Mouse (Mus musculus): ENCODE measurements at regions not wholly inside any gene's neighbourhood (a gene's known extent, or its start where the extent isn't known, plus 50 kb on each side); places are given as distances from the start of the nearest gene placed in this dataset.

- Histone ChIP-seq H3K27ac (ENCODE audit: low read length) (no peak overlapping the region), H3K4me2 (replicated peaks; ENCODE audit: low read depth, low read length) (no peak overlapping the region), H3K9me3 (ENCODE audit: low read length) (no peaks in the 10 kb centered on the region)
Measured at GRCm38 (mm10) chr9:32053886-32054615, 61.9 kb upstream of the Arhgap32 start.

GRCm38 (mm10) chr9:32057427-32058115, 58.4 kb upstream of the Arhgap32 start:
- Histone ChIP-seq H3K4me2 (replicated peaks; ENCODE audit: low read depth, low read length) (no peak overlapping the region), H3K9ac (replicated peaks; ENCODE audit: low read depth) (no peak overlapping the region), H3K4me3 (ENCODE audit: low read depth, low read length) (no peak overlapping the region), H3K27ac (ENCODE audit: low read length) (no peak overlapping the region), H3K36me3 (ENCODE audit: insufficient read depth, low read length) (no peaks in the 10 kb centered on the region), H3K4me1 (ENCODE audit: insufficient read depth, low read depth, low read length) (no peaks in the 10 kb centered on the region), H3K9me3 (ENCODE audit: low read length) (no peaks in the 10 kb centered on the region), H3K27me3 (replicated peaks; ENCODE audit: insufficient read depth, low read length) (no peaks in the 10 kb centered on the region)
- TF ChIP-seq CTCF (IDR thresholded peaks at IDR 0.05) (no peak), EP300 (IDR thresholded peaks at IDR 0.05) (no peak)
- 71% methylated on average over 4 of the region's 4 CpGs for WGBS
- no peak for ATAC-seq
- DNase-seq (ENCODE audit: low spot score) = peak; percentile 11

More at GRCm38 (mm10) chr9:32053886-32054615, 61.9 kb upstream of the Arhgap32 start:
- no peaks in the 10 kb centered on the region for H3K36me3 ChIP-seq (ENCODE audit: insufficient read depth, low read length)
- ATAC-seq = no peak
- no peak overlapping the region for H3K4me3 ChIP-seq (ENCODE audit: low read depth, low read length)
- WGBS = 43% methylated on average over 4 of the region's 4 CpGs
- no peak overlapping the region for H3K9ac ChIP-seq (replicated peaks; ENCODE audit: low read depth)
- no peak for DNase-seq (ENCODE audit: low spot score)
- TF ChIP-seq CTCF (IDR thresholded peaks at IDR 0.05) = no peak
- no peak for TF ChIP-seq EP300 (IDR thresholded peaks at IDR 0.05)
- H3K27me3 ChIP-seq (replicated peaks; ENCODE audit: insufficient read depth, low read length) = no peaks in the 10 kb centered on the region
- H3K4me1 ChIP-seq (ENCODE audit: insufficient read depth, low read depth, low read length) = no peaks in the 10 kb centered on the region

GRCm38 (mm10) chr9:32062740-32063139, 53.2 kb upstream of the Arhgap32 start:
- no peaks in the 10 kb centered on the region for H3K9me3 ChIP-seq (ENCODE audit: low read length)
- H3K27me3 ChIP-seq (replicated peaks; ENCODE audit: insufficient read depth, low read length) = no peaks in the 10 kb centered on the region
- no peak overlapping the region for H3K4me3 ChIP-seq (ENCODE audit: low read depth, low read length)
- WGBS = 86% methylated on average over 4 of the region's 4 CpGs
- no peak overlapping the region for H3K4me2 ChIP-seq (replicated peaks; ENCODE audit: low read depth, low read length)
- DNase-seq (ENCODE audit: low spot score) (no peak), ATAC-seq (no peak)
- TF ChIP-seq CTCF (IDR thresholded peaks at IDR 0.05) (no peak), EP300 (IDR thresholded peaks at IDR 0.05) (no peak)
- H3K9ac ChIP-seq (replicated peaks; ENCODE audit: low read depth) = no peak overlapping the region
- H3K27ac ChIP-seq (ENCODE audit: low read length) = no peak overlapping the region
- no peaks in the 10 kb centered on the region for H3K36me3 ChIP-seq (ENCODE audit: insufficient read depth, low read length)
- no peaks in the 10 kb centered on the region for H3K4me1 ChIP-seq (ENCODE audit: insufficient read depth, low read depth, low read length)

- Histone ChIP-seq H3K27ac (ENCODE audit: low read length) (no peak overlapping the region), H3K27me3 (replicated peaks; ENCODE audit: insufficient read depth, low read length) (no peaks in the 10 kb centered on the region), H3K9me3 (ENCODE audit: low read length) (no peaks in the 10 kb centered on the region), H3K4me3 (ENCODE audit: low read depth, low read length) (no peak overlapping the region), H3K9ac (replicated peaks; ENCODE audit: low read depth) (no peak overlapping the region), H3K36me3 (ENCODE audit: insufficient read depth, low read length) (no peaks in the 10 kb centered on the region), H3K4me2 (replicated peaks; ENCODE audit: low read depth, low read length) (no peak overlapping the region), H3K4me1 (ENCODE audit: insufficient read depth, low read depth, low read length) (no peaks in the 10 kb centered on the region)
- WGBS = 62% methylated on average over 6 of the region's 6 CpGs
- DNase-seq (ENCODE audit: low spot score) = no peak
- TF ChIP-seq CTCF (IDR thresholded peaks at IDR 0.05) = no peak
- ATAC-seq = no peak
Measured at GRCm38 (mm10) chr9:32063541-32063940, 52.4 kb upstream of the Arhgap32 start.

- Histone ChIP-seq H3K4me2 (replicated peaks; ENCODE audit: low read depth, low read length) (no peak overlapping the region), H3K27ac (ENCODE audit: low read length) (no peak overlapping the region), H3K36me3 (ENCODE audit: insufficient read depth, low read length) (no peaks in the 10 kb centered on the region), H3K9me3 (ENCODE audit: low read length) (no peaks in the 10 kb centered on the region), H3K27me3 (replicated peaks; ENCODE audit: insufficient read depth, low read length) (no peaks in the 10 kb centered on the region), H3K4me1 (ENCODE audit: insufficient read depth, low read depth, low read length) (no peaks in the 10 kb centered on the region), H3K9ac (replicated peaks; ENCODE audit: low read depth) (no peak overlapping the region), H3K4me3 (ENCODE audit: low read depth, low read length) (no peak overlapping the region)
- ATAC-seq (no peak), DNase-seq (ENCODE audit: low spot score) (no peak)
- WGBS = 63% methylated on average over 4 of the region's 4 CpGs
- TF ChIP-seq EP300 (IDR thresholded peaks at IDR 0.05) (no peak), CTCF (IDR thresholded peaks at IDR 0.05) (no peak)
Measured at GRCm38 (mm10) chr9:32064007-32064550, 51.9 kb upstream of the Arhgap32 start.
